Mouse (Mus musculus) kidney, postnatal 0 days (tissue): ENCODE data around the gene 6030468B19Rik. TPM values are rescaled to one million over a fixed set of nuclear protein-coding genes. Genes with fewer than 3 reads are reported as not detected.

Experiments
- ATAC-seq: fragments of 200-750 bp; cut with Nextera tagmentation; replicated peaks from 2 replicates; pipeline ENCODE4 v1.8.0; 2017; ENCODE audit warnings: low read depth, moderate number of reproducible peaks, moderate TSS enrichment, moderate library complexity; ENCODE audit not compliant: low FRiP score
- DNase-seq: peaks from one replicate; pipeline ENCODE4 v3.0.0-alpha.2; 2016; ENCODE audit warnings: low spot score
- H3K27ac ChIP-seq: fragments of 300-500 bp; sonication (generic); 2 replicates; pipeline ENCODE4 v1.5.1; 2014; ENCODE audit warnings: mild to moderate bottlenecking
- H3K27me3 ChIP-seq: fragments of 300-500 bp; sonication (generic); 2 replicates; pipeline ENCODE4 v1.6.1; 2014; ENCODE audit warnings: low read length, mixed read lengths; ENCODE audit not compliant: insufficient read depth
- H3K36me3 ChIP-seq: fragments of 300-500 bp; sonication (generic); 2 replicates; pipeline ENCODE4 v1.6.1; 2014; ENCODE audit warnings: low read length, mixed read lengths; ENCODE audit not compliant: insufficient read depth
- H3K4me1 ChIP-seq: fragments of 300-500 bp; sonication (generic); replicated peaks from 2 replicates; pipeline ENCODE4 v1.6.1; 2014; ENCODE audit warnings: antibody characterized with exemption, low read length, mixed read lengths; ENCODE audit not compliant: insufficient read depth
- H3K4me2 ChIP-seq: fragments of 300-500 bp; sonication (generic); 2 replicates; pipeline ENCODE4 v1.6.1; 2014; ENCODE audit warnings: mild to moderate bottlenecking, low read length, moderate library complexity, mixed read lengths
- H3K4me3 ChIP-seq: fragments of 300-500 bp; sonication (generic); replicated peaks from 2 replicates; pipeline ENCODE4 v1.5.1; 2014; ENCODE audit warnings: low read depth, low read length
- H3K9ac ChIP-seq: fragments of 300-500 bp; sonication (generic); 2 replicates; pipeline ENCODE4 v1.6.1; 2014; ENCODE audit warnings: low read depth, low read length
- H3K9me3 ChIP-seq: fragments of 300-500 bp; sonication (generic); replicated peaks from 2 replicates; pipeline ENCODE4 v1.6.1; 2016; ENCODE audit warnings: low read length, inconsistent platforms, mixed read lengths
- CTCF ChIP-seq: IDR thresholded peaks from 2 replicates; pipeline ENCODE4 v1.5.1; 2016; ENCODE audit warnings: antibody characterized with exemption, low read depth, mild to moderate bottlenecking, moderate library complexity
- WGBS: fragments of 180-500 bp; shearing (Covaris S2); extraction: QIAGEN DNeasy Blood & Tissue Kit; methylation state at CpG from one replicate; pipeline ENCODE4 v1.1.7; 2014; 5-methylcytosine and 5-hydroxymethylcytosine counted together
- polyA plus RNA-seq: library from polyadenylated mRNA; unstranded; fragments of >200 nt; fragmentation: Nextera tagmentation; extraction: Ambion mirVana; gene quantifications from 2 replicates; pipeline ENCODE4 v1.2.1, GENCODE M21; 2015

Gene 6030468B19Rik
- polyA plus RNA-seq = not detected in 2 replicates

DNA sequence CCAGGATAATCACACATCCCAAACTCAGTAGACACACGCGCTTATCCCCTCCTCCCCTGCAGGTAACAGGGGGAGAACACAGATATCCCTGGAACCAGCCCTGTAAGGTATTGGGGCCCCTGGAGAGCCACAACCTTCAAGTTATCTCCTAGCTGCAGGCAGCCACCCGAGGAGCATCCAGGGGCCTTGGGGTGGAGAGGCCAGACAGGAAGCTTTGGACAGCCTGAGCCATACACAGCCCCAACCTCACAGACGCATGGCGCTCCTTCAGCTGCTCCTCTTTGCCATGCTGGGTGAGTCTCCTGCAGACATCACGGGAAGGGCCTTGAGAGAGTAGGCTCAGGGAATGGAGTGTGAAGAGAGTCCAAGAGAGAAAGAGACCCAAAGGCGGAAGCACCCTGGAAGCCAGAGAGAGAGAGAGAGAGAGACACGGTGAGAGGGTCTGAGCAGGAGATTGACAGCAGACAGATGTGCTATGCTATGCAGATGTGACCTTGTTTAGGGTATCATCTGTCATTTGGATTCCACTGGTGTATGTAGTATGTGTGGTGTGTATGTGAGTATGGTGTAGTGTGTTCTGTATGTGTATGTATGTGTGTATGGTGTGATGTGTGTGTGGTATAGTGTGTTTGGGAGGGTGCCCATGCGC is at the start of gene 6030468B19Rik:
6030468B19Rik (plus strand) TSS at position 150 of the 649 bp plus-strand sequence.
- DNase-seq (no peak), ATAC-seq (no peak)
- Histone ChIP-seq H3K27me3 (no peaks in the 10 kb centered on the region), H3K9ac (no peak within 1 kb of the TSS), H3K36me3 (no peaks in the 10 kb centered on the region), H3K4me1 (0 out of 2 replicates have a peak, but pooled peaks cover under 1% of the 10 kb centered on the region), H3K4me2 (no peak within 1 kb of the TSS), H3K9me3 (no peaks in the 10 kb centered on the region), H3K27ac (no peak within 1 kb of the TSS), H3K4me3 (no peak within 1 kb of the TSS)
- TF ChIP-seq CTCF = no peak
- WGBS = 59% methylated on average over 9 of the region's 9 CpGs

DNA sequence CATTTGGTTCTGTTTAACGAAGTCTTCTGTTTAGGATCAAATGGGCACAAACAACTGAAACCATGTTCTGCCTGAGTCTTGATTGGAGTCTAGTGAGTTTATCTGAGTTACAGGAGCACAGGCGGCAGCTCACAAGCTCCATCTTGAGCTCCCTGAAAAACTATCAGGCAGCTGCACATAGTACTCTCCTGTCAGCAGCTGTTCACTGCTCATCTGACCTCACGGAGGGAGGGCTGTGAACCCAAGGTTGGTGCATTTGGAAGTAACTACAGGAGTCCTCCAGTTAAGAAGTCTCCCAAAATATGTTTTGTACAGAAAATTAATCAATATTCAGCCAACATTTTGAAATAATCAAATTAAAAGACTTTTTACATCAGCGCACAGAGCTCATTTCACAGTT is 48.8 kb upstream of the 6030468B19Rik start:
- DNase-seq (no peak), ATAC-seq (no peak)
- WGBS = 85% methylated on average over 4 of the region's 4 CpGs
- Histone ChIP-seq H3K4me3 (no peak overlapping the region), H3K4me2 (no peak overlapping the region), H3K4me1 (no peaks in the 10 kb centered on the region), H3K27me3 (no peaks in the 10 kb centered on the region), H3K27ac (no peak overlapping the region), H3K9ac (no peak overlapping the region), H3K9me3 (no peaks in the 10 kb centered on the region), H3K36me3 (peaks cover 62% of the 10 kb centered on the region)
- no peak for TF ChIP-seq CTCF

DNA sequence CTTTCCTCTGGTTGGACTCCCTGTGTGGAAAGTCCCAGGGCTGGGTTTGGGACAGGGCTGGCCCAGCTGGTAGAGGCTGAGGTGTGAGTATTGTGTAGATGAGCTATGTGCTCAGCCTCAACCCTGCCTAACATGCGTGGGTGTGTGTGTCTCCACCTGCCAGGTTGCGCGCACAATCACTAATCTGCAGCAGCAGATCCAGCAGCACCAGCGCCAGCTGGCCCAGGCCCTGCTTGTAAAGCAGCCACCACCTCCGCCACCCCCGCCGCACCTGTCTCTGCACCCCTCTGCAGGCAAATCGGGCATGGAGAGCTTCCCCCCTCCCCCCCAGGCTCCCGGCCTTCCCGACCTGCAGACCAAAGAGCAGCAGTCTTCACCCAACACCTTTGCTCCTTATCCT is 48.0 kb upstream of the 6030468B19Rik start:
- H3K4me1 ChIP-seq = no peaks in the 10 kb centered on the region
- H3K4me3 ChIP-seq = no peak overlapping the region
- H3K27ac ChIP-seq = no peak overlapping the region
- peaks cover 62% of the 10 kb centered on the region for H3K36me3 ChIP-seq
- ATAC-seq (no peak), DNase-seq (no peak)
- TF ChIP-seq CTCF = no peak
- H3K9ac ChIP-seq = no peak overlapping the region
- no peak overlapping the region for H3K4me2 ChIP-seq
- H3K9me3 ChIP-seq = no peaks in the 10 kb centered on the region
- H3K27me3 ChIP-seq = no peaks in the 10 kb centered on the region
- WGBS = 88% methylated on average over 10 of the region's 10 CpGs

DNA sequence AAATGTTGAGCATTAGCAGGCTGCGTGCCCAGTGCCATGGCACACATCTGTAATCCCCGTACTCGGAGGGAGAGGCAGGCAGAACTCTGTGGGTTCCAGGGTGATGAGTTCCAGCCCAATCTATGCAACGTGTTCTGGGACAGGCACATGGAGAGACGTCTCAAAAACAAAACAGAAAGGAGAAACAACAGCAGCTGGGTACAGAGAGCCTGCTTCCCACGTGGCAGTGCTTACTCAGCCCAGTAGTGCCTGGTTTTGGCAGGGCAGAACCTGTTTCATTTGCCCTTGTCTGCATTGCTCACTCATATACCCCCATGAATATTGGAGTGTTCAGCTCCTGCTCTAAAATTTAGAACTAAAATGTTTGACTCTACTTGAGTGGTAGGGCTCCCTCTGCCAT is 45.9 kb upstream of the 6030468B19Rik start:
- Histone ChIP-seq H3K36me3 (peaks cover 54% of the 10 kb centered on the region), H3K4me2 (no peak overlapping the region), H3K4me3 (no peak overlapping the region), H3K4me1 (no peaks in the 10 kb centered on the region), H3K27ac (no peak overlapping the region), H3K9me3 (no peaks in the 10 kb centered on the region), H3K9ac (no peak overlapping the region), H3K27me3 (no peaks in the 10 kb centered on the region)
- DNase-seq = no peak
- ATAC-seq = no peak
- no peak for TF ChIP-seq CTCF
- 88% methylated on average over 6 of the region's 6 CpGs for WGBS

DNA sequence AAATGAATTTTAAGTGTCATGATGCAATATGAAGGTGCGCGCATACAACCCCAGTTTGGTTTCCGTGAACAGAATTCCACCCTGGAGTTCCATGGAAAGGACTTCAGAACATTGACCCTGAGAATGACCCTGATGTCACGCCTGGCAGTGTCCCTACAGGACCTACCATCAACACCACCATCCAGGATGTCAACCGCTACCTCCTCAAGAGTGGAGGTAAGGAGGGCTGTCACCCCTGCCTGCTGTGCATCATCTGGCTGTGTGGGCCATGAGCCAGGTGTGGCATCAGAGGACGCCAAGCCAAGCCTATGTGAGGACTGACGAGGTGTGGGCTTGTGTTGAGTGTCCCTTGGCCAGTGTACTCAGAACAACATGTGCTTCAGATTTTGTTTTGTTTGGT is 41.6 kb upstream of the 6030468B19Rik start:
- no peak overlapping the region for H3K27ac ChIP-seq

DNA sequence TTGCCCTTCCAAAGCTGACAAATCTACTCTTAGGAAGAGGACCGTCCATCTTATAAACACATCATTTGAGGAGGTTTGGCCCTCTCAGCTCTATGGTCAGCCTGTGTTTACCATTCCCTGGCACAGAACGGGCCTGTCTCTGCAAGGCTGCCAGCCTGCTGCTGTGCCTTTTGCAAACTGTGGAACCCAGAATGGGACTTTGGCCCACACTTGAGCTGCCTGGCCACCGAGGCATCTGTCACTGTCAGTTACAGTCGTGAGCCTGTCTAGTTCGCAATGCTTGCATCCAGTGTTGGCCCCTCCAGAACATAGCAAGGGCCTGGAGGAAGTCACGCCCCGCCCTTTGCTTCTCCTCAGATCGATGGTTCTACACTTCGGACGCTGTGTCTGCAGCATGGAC is 38.2 kb upstream of the 6030468B19Rik start:
- Histone ChIP-seq H3K27me3 (no peaks in the 10 kb centered on the region), H3K36me3 (peaks cover 55% of the 10 kb centered on the region), H3K9me3 (no peaks in the 10 kb centered on the region), H3K4me3 (no peak overlapping the region), H3K4me1 (no peaks in the 10 kb centered on the region), H3K27ac (no peak overlapping the region), H3K9ac (no peak overlapping the region), H3K4me2 (no peak overlapping the region)
- DNase-seq = no peak
- 88% methylated on average over 10 of the region's 10 CpGs for WGBS
- no peak for TF ChIP-seq CTCF
- ATAC-seq = no peak

More for the DNA sequence above, 41.6 kb upstream of the 6030468B19Rik start:
- H3K27me3 ChIP-seq = no peaks in the 10 kb centered on the region
- peaks cover 52% of the 10 kb centered on the region for H3K36me3 ChIP-seq
- H3K9me3 ChIP-seq = no peaks in the 10 kb centered on the region
- ATAC-seq (no peak), DNase-seq (no peak)
- no peak overlapping the region for H3K4me2 ChIP-seq
- H3K4me3 ChIP-seq = no peak overlapping the region
- WGBS = 98% methylated on average over 7 of the region's 7 CpGs
- no peak for TF ChIP-seq CTCF
- no peak overlapping the region for H3K9ac ChIP-seq
- no peaks in the 10 kb centered on the region for H3K4me1 ChIP-seq
